Mouse (Mus musculus): ENCODE measurements around the gene Plac1. TPM values are rescaled to one million over a fixed set of nuclear protein-coding genes. Genes with fewer than 3 reads are reported as not detected.

Plac1 gene
- total RNA-seq, 1 experiment from 2014 or later: not detected

Other genes with a start within 250 kb of the Plac1 start
- 4.8 and 5.0 TPM in 2 replicates for gene Fam122b, start 29.7 kb upstream of the Plac1 start, total RNA-seq (2017)
- gene Fam122c, start 33.3 kb upstream of the Plac1 start, total RNA-seq (2017): not detected in 2 replicates
- 21.1 and 22.2 TPM in 2 replicates for gene Mospd1, start 130.4 kb upstream of the Plac1 start, total RNA-seq (2017)
- not detected in 2 replicates for gene Etd, start 194.8 kb upstream of the Plac1 start, total RNA-seq (2017)